ENCODE assay signal across 21 mouse cellular contexts in genomic region chr13:96937059-96937558, GRCm38 (mm10). TPM values are rescaled to one million over a fixed set of nuclear protein-coding genes. Genes with fewer than 3 reads are reported as not detected.
DNase-seq lines count a peak whose midpoint lies in the region; ATAC-seq and TF ChIP-seq lines count a peak whose summit lies in the region.
"Had no signal": no experiment of that assay in that cellular context is flagged by ENCODE, and none has a peak within 500 bp of the region (broad histone marks: within the 10 kb centered on the region; RNA-seq: fewer than 3 reads in every experiment).

No protein-coding gene starts in this region.

- H3K9ac ChIP-seq in liver, postnatal 0 days (replicated peaks) = no peak overlapping the region
- H3K9ac ChIP-seq: embryonic facial prominence, embryonic 15.5 days; heart, embryonic 13.5 days; limb, embryonic 13.5 days; midbrain, embryonic 15.5 days had no signal

- WGBS in liver, postnatal 0 days (ENCODE audit: insufficient replicate concordance) = 66% methylated on average over 10 of the region's 10 CpGs

- no peak overlapping the region for H3K4me2 ChIP-seq in liver, postnatal 0 days (ENCODE audit: low read depth, low read length)
- H3K4me2 ChIP-seq: embryonic facial prominence, embryonic 15.5 days; heart, embryonic 13.5 days; limb, embryonic 13.5 days; midbrain, embryonic 15.5 days had no signal

- TF ChIP-seq CTCF in liver, postnatal 0 days (IDR thresholded peaks at IDR 0.05; ENCODE audit: low read depth) = 0 out of 2 replicates have a peak, but pooled peaks have one; percentile 8

- no peak for ATAC-seq in liver, postnatal 0 days
- ATAC-seq: hindbrain, embryonic 16.5 days; midbrain, embryonic 15.5 days had no signal

- no peaks in the 10 kb centered on the region for H3K9me3 ChIP-seq in liver, postnatal 0 days (ENCODE audit: low read length)
- H3K9me3 ChIP-seq: embryonic facial prominence, embryonic 15.5 days; heart, embryonic 13.5 days; limb, embryonic 13.5 days; megakaryocyte, embryonic 14.5 days; midbrain, embryonic 15.5 days had no signal

- no peaks in the 10 kb centered on the region for H3K27me3 ChIP-seq in liver, postnatal 0 days (ENCODE audit: insufficient read depth, low read length)
- H3K27me3 ChIP-seq: embryonic facial prominence, embryonic 15.5 days; heart, embryonic 13.5 days; limb, embryonic 13.5 days; midbrain, embryonic 15.5 days had no signal

- H3K4me3 ChIP-seq in liver, postnatal 0 days (ENCODE audit: low read depth, low read length) = no peak overlapping the region
- H3K4me3 ChIP-seq: embryonic facial prominence, embryonic 15.5 days; gastrocnemius, adult 2 months; heart, embryonic 13.5 days; limb, embryonic 13.5 days; megakaryocyte, embryonic 14.5 days; midbrain, embryonic 15.5 days had no signal

- H3K27ac ChIP-seq in liver, postnatal 0 days (ENCODE audit: low read depth) = no peak overlapping the region
- H3K27ac ChIP-seq: embryonic facial prominence, embryonic 15.5 days; gastrocnemius, adult 2 months; heart, embryonic 13.5 days; limb, embryonic 13.5 days; midbrain, embryonic 15.5 days had no signal

- H3K36me3 ChIP-seq in liver, postnatal 0 days (replicated peaks; ENCODE audit: insufficient read depth, low read length) = no peaks in the 10 kb centered on the region
- H3K36me3 ChIP-seq: embryonic facial prominence, embryonic 15.5 days; heart, embryonic 13.5 days; limb, embryonic 13.5 days; midbrain, embryonic 15.5 days had no signal

- TF ChIP-seq EP300 in liver, postnatal 0 days (IDR thresholded peaks at IDR 0.05; ENCODE audit: low read depth) = no peak

- DNase-seq in kidney, adult 9 months = peak; percentile 7
- DNase-seq in kidney, adult 8-10 months = no peak
- no peak for DNase-seq in liver, postnatal 0 days
- DNase-seq in liver (no peak), R1 (ENCODE audit: low read depth, low spot score) (peak; percentile 70)
- peak; percentile 94 for DNase-seq in fat pad, adult 2 months (ENCODE audit: extremely low read depth, low read depth, low spot score)
- no peak for DNase-seq in neural tube, embryonic 10.5 days (ENCODE audit: extremely low spot score, low spot score)
- DNase-seq: adrenal gland, postnatal 36 days; cerebellum, adult 11-12 months; cerebellum, postnatal 14 days; embryo, embryonic 11 days; gastrocnemius, adult 2 months; lung, postnatal 14 days; right cerebral cortex, adult 18-20 months; thymus, postnatal 36 days had no signal

- no peaks in the 10 kb centered on the region for H3K4me1 ChIP-seq in liver, postnatal 0 days (ENCODE audit: insufficient read depth)
- H3K4me1 ChIP-seq: embryonic facial prominence, embryonic 15.5 days; limb, embryonic 13.5 days; megakaryocyte, embryonic 14.5 days; midbrain, embryonic 15.5 days had no signal

RNA-seq across cellular contexts. Expression of gene Gcnt4, which starts 12.6 kb away (rescaled TPM):
- polyA plus RNA-seq in liver, postnatal 0 days (2015; fragmentation: Nextera tagmentation; extraction: Ambion mirVana) = 0.45 and 0.72 TPM in 2 replicates

Comparison
In these comparisons a context has a peak if more than half of its experiments do, and no peak if none do; other contexts are left out.
1. DNase-seq: peak in kidney, adult 9 months (single experiment), R1 (single experiment) and fat pad, adult 2 months (single experiment); none in kidney, adult 8-10 months (0 of 2), liver, postnatal 0 days (single experiment), liver (single experiment) and neural tube, embryonic 10.5 days (single experiment).